ENCODE assay signal across 11 mouse cellular contexts in the genomic region with DNA sequence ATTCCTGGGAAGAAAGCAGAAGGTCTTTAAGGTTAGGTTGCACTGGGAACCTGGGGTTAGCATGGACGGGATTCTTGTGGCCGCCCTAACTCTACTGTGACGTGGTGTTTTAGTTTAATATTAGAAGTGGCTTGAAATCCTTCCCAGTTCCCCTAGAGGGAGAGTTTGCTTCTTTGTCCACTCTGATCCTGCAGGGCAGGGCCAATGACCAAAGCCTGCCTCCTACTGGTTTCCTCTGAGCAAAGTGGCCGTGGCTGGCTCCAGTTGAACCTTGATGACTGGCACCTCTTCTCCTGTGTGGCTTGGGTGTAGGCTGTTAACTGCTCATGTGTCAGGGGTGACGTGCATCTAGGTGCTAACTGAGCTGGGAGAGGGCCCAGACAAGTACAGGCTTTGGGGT. TPM values are rescaled to one million over a fixed set of nuclear protein-coding genes. Genes with fewer than 3 reads are reported as not detected.
A peak's percentile ranks its signal among the peaks of the same experiment; 100 is the strongest.
DNase-seq lines count a peak whose midpoint lies in the region; ATAC-seq and TF ChIP-seq lines count a peak whose summit lies in the region.
"Had no signal": no experiment of that assay in that cellular context is flagged by ENCODE, and none has a peak within 500 bp of the region (broad histone marks: within the 10 kb centered on the region; RNA-seq: fewer than 3 reads in every experiment).

No protein-coding gene starts in this region.

- no peak overlapping the region for H3K27ac ChIP-seq in heart, embryonic 16.5 days (ENCODE audit: low read length)
- no peak overlapping the region for H3K27ac ChIP-seq in lung, embryonic 14.5 days (ENCODE audit: low read depth)
- no peak overlapping the region for H3K27ac ChIP-seq in cortical plate, adult 2 months (ENCODE audit: insufficient read depth, low read length)
- no peak overlapping the region for H3K27ac ChIP-seq in stomach, embryonic 16.5 days (ENCODE audit: low read length)
- H3K27ac ChIP-seq: limb, embryonic 10.5 days had no signal

- H3K36me3 ChIP-seq in heart, embryonic 16.5 days (ENCODE audit: control insufficient read depth, insufficient read depth): no peaks in the 10 kb centered on the region
- H3K36me3 ChIP-seq in lung, embryonic 14.5 days (ENCODE audit: insufficient read depth): no peaks in the 10 kb centered on the region
- H3K36me3 ChIP-seq in stomach, embryonic 16.5 days (ENCODE audit: control insufficient read depth, insufficient read depth, low read length): no peaks in the 10 kb centered on the region
- H3K36me3 ChIP-seq: limb, embryonic 10.5 days had no signal

- H3K4me2 ChIP-seq in heart, embryonic 16.5 days (ENCODE audit: low read depth, low read length): no peak overlapping the region
- H3K4me2 ChIP-seq in lung, embryonic 14.5 days: no peak overlapping the region
- H3K4me2 ChIP-seq in stomach, embryonic 16.5 days (ENCODE audit: low read depth, low read length): no peak overlapping the region

- no peak for ATAC-seq in heart, embryonic 16.5 days (replicated peaks; ENCODE audit: extremely low read depth, insufficient read depth, low FRiP score)
- no peak for ATAC-seq in lung, embryonic 14.5 days (ENCODE audit: insufficient read depth)
- no peak for ATAC-seq in stomach, embryonic 16.5 days (ENCODE audit: insufficient read depth, low FRiP score)

- no peak for DNase-seq in heart, adult 18-20 months
- no peak for DNase-seq in lung, embryonic 14.5 days
- no peak for DNase-seq in lung, postnatal 14 days
- no peak for DNase-seq in thymus, postnatal 14 days
- DNase-seq: cerebellum, postnatal 36 days; layer of hippocampus, adult 9-11 months had no signal

- no peaks in the 10 kb centered on the region for H3K27me3 ChIP-seq in heart, embryonic 16.5 days (ENCODE audit: control insufficient read depth, insufficient read depth, low read length)
- H3K27me3 ChIP-seq in lung, embryonic 14.5 days (ENCODE audit: insufficient read depth, low read length): no peaks in the 10 kb centered on the region
- H3K27me3 ChIP-seq in stomach, embryonic 16.5 days (ENCODE audit: control insufficient read depth, insufficient read depth, low read length): no peaks in the 10 kb centered on the region

- H3K9ac ChIP-seq in heart, embryonic 16.5 days (ENCODE audit: low read length): 0 out of 2 replicates have a peak overlapping the region, but pooled peaks have one; percentile 12
- H3K9ac ChIP-seq in lung, embryonic 14.5 days: no peak overlapping the region
- H3K9ac ChIP-seq in stomach, embryonic 16.5 days (ENCODE audit: low read length): peak overlapping the region; percentile 10; the same call in 1 of the 2 replicates

- H3K9me3 ChIP-seq in heart, embryonic 16.5 days (replicated peaks; ENCODE audit: control insufficient read depth, low read length): no peaks in the 10 kb centered on the region
- H3K9me3 ChIP-seq in lung, embryonic 14.5 days (ENCODE audit: low read depth, low read length): no peaks in the 10 kb centered on the region
- H3K9me3 ChIP-seq in stomach, embryonic 16.5 days (replicated peaks; ENCODE audit: control insufficient read depth, low read length): no peaks in the 10 kb centered on the region
- H3K9me3 ChIP-seq: limb, embryonic 10.5 days had no signal

- no peak overlapping the region for H3K4me3 ChIP-seq in heart, embryonic 16.5 days (ENCODE audit: low read length)
- H3K4me3 ChIP-seq in lung, embryonic 14.5 days (ENCODE audit: low read depth, low read length): no peak overlapping the region
- no peak overlapping the region for H3K4me3 ChIP-seq in cortical plate, adult 2 months (ENCODE audit: insufficient read depth, low read length)
- no peak overlapping the region for H3K4me3 ChIP-seq in stomach, embryonic 16.5 days (replicated peaks; ENCODE audit: low read length)
- H3K4me3 ChIP-seq: erythroblast, embryonic 14.5 days; limb, embryonic 10.5 days had no signal

- TF ChIP-seq POLR2A in cortical plate, adult 2 months (IDR thresholded peaks at IDR 0.05; ENCODE audit: extremely low read depth, insufficient read depth, low read length): no peak

- H3K4me1 ChIP-seq in heart, embryonic 16.5 days (ENCODE audit: control insufficient read depth, insufficient read depth, low read length): peaks cover 4% of the 10 kb centered on the region; the same call in 1 of the 2 replicates
- no peaks in the 10 kb centered on the region for H3K4me1 ChIP-seq in lung, embryonic 14.5 days (ENCODE audit: insufficient read depth)
- no peaks in the 10 kb centered on the region for H3K4me1 ChIP-seq in cortical plate, adult 2 months (ENCODE audit: control insufficient read depth, insufficient read depth, low read length)
- no peaks in the 10 kb centered on the region; the same call in 1 of the 2 replicates for H3K4me1 ChIP-seq in stomach, embryonic 16.5 days (ENCODE audit: control insufficient read depth, insufficient read depth, low read length)
- H3K4me1 ChIP-seq: limb, embryonic 10.5 days had no signal

- TF ChIP-seq CTCF in lung, embryonic 14.5 days (IDR thresholded peaks at IDR 0.05; ENCODE audit: low read depth): peak; percentile 45
- TF ChIP-seq CTCF in cortical plate, adult 2 months (IDR thresholded peaks at IDR 0.05; ENCODE audit: extremely low read depth, insufficient read depth, low read length): 0 out of 2 replicates have a peak, but pooled peaks have one; percentile 3

- WGBS in heart, embryonic 16.5 days: 57% methylated on average over 5 of the region's 5 CpGs
- WGBS in lung, embryonic 14.5 days: 51% methylated on average over 5 of the region's 5 CpGs
- 74% methylated on average over 5 of the region's 5 CpGs for WGBS in stomach, embryonic 16.5 days

RNA-seq across cellular contexts. Expression of a gene that starts 6.8 kb away (rescaled TPM):
- polyA plus RNA-seq in heart, embryonic 16.5 days (2015; fragmentation: Nextera tagmentation; extraction: Ambion mirVana): 299 and 313 TPM in 2 replicates
- total RNA-seq in heart, adult 18-20 months (2021): 100 to 1,000 TPM; 201 to 238 TPM
- polyA plus RNA-seq in lung, embryonic 14.5 days (2014; fragmentation: Nextera tagmentation; extraction: Ambion mirVana): 263 and 267 TPM in 2 replicates
- 215 and 220 TPM in 2 replicates for polyA plus RNA-seq in cortical plate, adult 2 months (2012; rRNA removed)
- polyA plus RNA-seq in stomach, embryonic 16.5 days (2015; fragmentation: Nextera tagmentation; extraction: Ambion mirVana): 200 and 218 TPM in 2 replicates

RNA-seq across cellular contexts. Expression of a gene that starts 31.6 kb away (rescaled TPM):
- 105 and 108 TPM in 2 replicates for polyA plus RNA-seq in heart, embryonic 16.5 days (2015; fragmentation: Nextera tagmentation; extraction: Ambion mirVana)
- total RNA-seq in heart, adult 18-20 months (2021): 10 to 100 TPM; 29.7 to 30.8 TPM
- polyA plus RNA-seq in lung, embryonic 14.5 days (2014; fragmentation: Nextera tagmentation; extraction: Ambion mirVana): 20.3 and 25.3 TPM in 2 replicates
- polyA plus RNA-seq in cortical plate, adult 2 months (2012; rRNA removed): 4.0 and 4.9 TPM in 2 replicates
- 20.4 and 22.9 TPM in 2 replicates for polyA plus RNA-seq in stomach, embryonic 16.5 days (2015; fragmentation: Nextera tagmentation; extraction: Ambion mirVana)
